Mouse (Mus musculus): ENCODE measurements around the gene Proser3. TPM values are rescaled to one million over a fixed set of nuclear protein-coding genes. Genes with fewer than 3 reads are reported as not detected.
"Not testable (repeated sequence)": the region's sequence is repeated elsewhere in the genome, so short reads cannot be mapped to it uniquely, and the experiment has no call there.

Gene Proser3
- polyA plus RNA-seq, 1 experiment from 2014 or later = 8.1 TPM

DNA sequence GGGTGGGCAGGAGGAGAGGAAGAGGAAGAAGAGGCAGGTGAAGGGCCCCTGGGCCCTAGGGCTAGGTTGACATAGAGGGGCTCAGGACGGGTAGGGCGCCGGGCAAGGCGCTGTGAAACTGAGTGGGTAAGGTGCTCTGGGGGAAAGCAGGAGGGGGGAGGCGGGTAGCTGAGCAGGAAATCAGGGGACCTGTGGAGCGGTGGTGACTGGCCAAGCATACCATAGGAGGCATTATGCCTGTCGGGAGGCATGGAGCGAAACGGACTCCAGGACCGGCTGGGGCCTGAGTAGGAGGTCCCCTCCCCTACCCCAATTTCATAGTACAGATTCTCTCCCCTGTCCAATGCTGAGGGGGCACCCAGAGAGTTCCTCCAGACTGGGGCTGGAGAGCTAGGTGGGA, 29.2 kb downstream of the Proser3 start:
- 0 out of 2 replicates have a peak, but pooled peaks cover 11% of the 10 kb centered on the region for H3K4me1 ChIP-seq (ENCODE audit: control insufficient read depth, insufficient read depth, low read length)
- H3K4me3 ChIP-seq (ENCODE audit: low read depth, low read length) = no peak overlapping the region
- no peaks in the 10 kb centered on the region for H3K27me3 ChIP-seq (replicated peaks; ENCODE audit: control insufficient read depth, insufficient read depth, low read length)
- DNase-seq (ENCODE audit: low spot score) (no peak), ATAC-seq (ENCODE audit: low read depth) (no peak)
- H3K36me3 ChIP-seq (ENCODE audit: control insufficient read depth, insufficient read depth, low read length) = peaks cover 27% of the 10 kb centered on the region
- WGBS = 77% methylated on average over 10 of the region's 10 CpGs
- H3K9ac ChIP-seq (ENCODE audit: low read depth, low read length) = no peak overlapping the region
- H3K4me2 ChIP-seq (ENCODE audit: low read depth, low read length) = no peak overlapping the region
- H3K9me3 ChIP-seq (ENCODE audit: control insufficient read depth, low read length) = no peaks in the 10 kb centered on the region
- H3K27ac ChIP-seq (replicated peaks; ENCODE audit: low read depth, low read length) = no peak overlapping the region

DNA sequence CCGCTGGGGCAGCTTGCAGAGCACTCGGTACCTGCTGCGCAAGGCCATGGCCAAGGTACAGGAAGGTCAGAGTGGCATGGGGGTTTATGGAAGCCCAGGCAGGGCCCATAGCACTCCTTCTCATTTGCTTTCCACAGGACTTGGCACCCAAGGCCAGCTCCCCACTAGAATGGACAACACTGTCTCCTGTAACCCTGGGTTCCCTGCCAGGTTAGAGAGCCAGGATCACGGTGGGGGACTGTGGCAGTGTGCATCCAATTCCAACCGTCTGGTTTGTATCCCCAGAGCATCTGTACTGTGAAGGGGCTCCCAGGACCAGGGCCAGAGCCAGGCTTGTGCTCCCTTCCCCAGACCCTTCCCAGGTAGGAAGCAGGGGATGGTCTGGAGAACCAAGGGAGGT, 31.2 kb downstream of the Proser3 start:
- Histone ChIP-seq H3K4me1 (ENCODE audit: control insufficient read depth, insufficient read depth, low read length) (0 out of 2 replicates have a peak, but pooled peaks cover under 1% of the 10 kb centered on the region), H3K4me3 (ENCODE audit: low read depth, low read length) (no peak overlapping the region), H3K9me3 (ENCODE audit: control insufficient read depth, low read length) (no peaks in the 10 kb centered on the region), H3K27ac (replicated peaks; ENCODE audit: low read depth, low read length) (no peak overlapping the region), H3K36me3 (ENCODE audit: control insufficient read depth, insufficient read depth, low read length) (peaks cover 18% of the 10 kb centered on the region; the same call in 1 of the 2 replicates), H3K4me2 (ENCODE audit: low read depth, low read length) (no peak overlapping the region), H3K27me3 (replicated peaks; ENCODE audit: control insufficient read depth, insufficient read depth, low read length) (no peaks in the 10 kb centered on the region), H3K9ac (ENCODE audit: low read depth, low read length) (no peak overlapping the region)
- DNase-seq (ENCODE audit: low spot score) (no peak), ATAC-seq (ENCODE audit: low read depth) (no peak)
- WGBS = 84% methylated on average over 5 of the region's 5 CpGs

DNA sequence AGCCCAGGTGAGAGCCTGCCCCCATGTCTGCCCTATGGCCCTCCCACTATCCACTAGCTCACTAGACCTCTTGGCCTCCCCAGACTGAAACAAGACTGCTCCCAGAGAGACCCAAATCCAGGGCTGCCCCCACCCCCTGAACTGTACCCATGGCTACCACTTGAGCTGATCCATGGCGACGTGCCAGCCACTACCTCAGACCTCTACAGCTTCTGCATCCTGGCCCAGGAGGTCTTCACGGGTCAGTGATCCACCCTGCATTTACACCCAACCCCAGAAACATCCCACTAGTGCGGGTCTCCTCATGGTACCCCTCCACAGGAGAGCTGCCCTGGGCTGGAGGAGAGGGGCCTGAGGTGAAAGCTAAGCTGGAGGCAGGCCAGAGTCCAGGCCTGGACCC, 31.7 kb downstream of the Proser3 start:
- DNase-seq (ENCODE audit: low spot score) (no peak), ATAC-seq (ENCODE audit: low read depth) (no peak)
- WGBS = 66% methylated on average over 4 of the region's 4 CpGs
- H3K36me3 ChIP-seq (ENCODE audit: control insufficient read depth, insufficient read depth, low read length) = peaks cover 18% of the 10 kb centered on the region; the same call in 1 of the 2 replicates
- H3K4me1 ChIP-seq (ENCODE audit: control insufficient read depth, insufficient read depth, low read length) = no peaks in the 10 kb centered on the region
- H3K4me3 ChIP-seq (ENCODE audit: low read depth, low read length) = no peak overlapping the region
- H3K9me3 ChIP-seq (ENCODE audit: control insufficient read depth, low read length) = no peaks in the 10 kb centered on the region
- H3K27ac ChIP-seq (replicated peaks; ENCODE audit: low read depth, low read length) = no peak overlapping the region
- H3K27me3 ChIP-seq (replicated peaks; ENCODE audit: control insufficient read depth, insufficient read depth, low read length) = no peaks in the 10 kb centered on the region
- H3K4me2 ChIP-seq (ENCODE audit: low read depth, low read length) = no peak overlapping the region
- H3K9ac ChIP-seq (ENCODE audit: low read depth, low read length) = no peak overlapping the region

DNA sequence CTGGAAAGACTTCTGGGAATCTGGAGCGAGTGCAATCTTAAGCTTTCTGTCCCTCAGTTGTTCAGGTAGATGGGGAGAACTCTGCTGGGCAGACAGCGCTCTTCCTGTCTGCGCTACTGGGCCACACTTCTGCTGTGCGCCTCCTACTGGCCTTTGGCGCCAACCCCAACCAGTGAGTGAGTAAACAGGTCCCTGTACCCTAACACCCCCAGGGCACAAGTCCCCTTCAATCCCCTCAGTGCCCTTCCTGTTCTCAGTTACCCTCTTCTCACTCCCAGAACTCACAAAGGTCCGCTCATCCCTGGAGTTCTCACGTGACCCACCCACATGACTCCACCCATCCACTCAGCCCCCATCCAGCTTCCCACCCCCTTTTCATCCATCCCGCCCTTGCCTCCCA, 33.8 kb downstream of the Proser3 start:
- no peaks in the 10 kb centered on the region for H3K27me3 ChIP-seq (replicated peaks; ENCODE audit: control insufficient read depth, insufficient read depth, low read length)
- DNase-seq (ENCODE audit: low spot score) (no peak), ATAC-seq (ENCODE audit: low read depth) (no peak)
- 31% methylated on average over 8 of the region's 8 CpGs for WGBS
- no peak overlapping the region for H3K4me2 ChIP-seq (ENCODE audit: low read depth, low read length)
- H3K27ac ChIP-seq (replicated peaks; ENCODE audit: low read depth, low read length) = no peak overlapping the region
- H3K4me1 ChIP-seq (ENCODE audit: control insufficient read depth, insufficient read depth, low read length) = no peaks in the 10 kb centered on the region
- H3K36me3 ChIP-seq (ENCODE audit: control insufficient read depth, insufficient read depth, low read length) = peaks cover 4% of the 10 kb centered on the region; the same call in 1 of the 2 replicates
- no peak overlapping the region for H3K9ac ChIP-seq (ENCODE audit: low read depth, low read length)
- no peak overlapping the region for H3K4me3 ChIP-seq (ENCODE audit: low read depth, low read length)
- no peaks in the 10 kb centered on the region for H3K9me3 ChIP-seq (ENCODE audit: control insufficient read depth, low read length)

DNA sequence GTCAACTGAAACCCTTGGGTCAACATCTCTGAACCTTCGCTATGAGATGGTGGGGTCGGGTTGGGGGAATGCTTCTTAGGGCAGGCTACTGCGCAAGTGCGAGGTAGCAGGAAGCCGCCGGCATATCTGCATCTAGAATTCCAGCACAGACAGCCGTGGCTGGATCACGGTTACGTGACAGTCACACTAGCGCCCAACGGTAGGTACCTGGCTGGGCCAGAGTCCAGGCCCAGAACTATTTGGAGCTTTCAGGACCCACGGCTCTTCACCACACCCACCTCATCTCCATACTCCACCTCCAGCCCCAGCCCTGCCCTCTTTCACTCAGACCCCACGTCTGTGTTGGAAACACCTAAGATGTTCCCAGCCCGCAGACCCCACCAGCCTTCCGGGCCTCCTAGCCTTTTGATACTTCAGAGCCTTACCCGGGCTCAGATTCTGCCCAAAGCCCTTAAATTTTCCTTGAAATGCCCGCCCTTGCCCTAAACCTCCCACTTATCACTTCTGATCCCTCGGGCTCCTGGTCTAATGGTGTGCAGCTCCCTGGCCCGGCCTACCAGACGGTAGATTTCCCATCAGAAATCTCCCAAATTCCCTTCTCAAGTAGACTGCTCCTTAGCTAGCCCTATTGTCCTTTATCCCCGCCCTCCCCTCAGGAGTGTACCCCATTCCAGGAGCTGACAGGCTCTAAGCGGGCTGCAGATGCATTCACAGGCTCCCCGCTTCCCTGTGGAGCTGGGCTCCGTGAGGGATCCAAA, 36.9 kb downstream of the Proser3 start:
- H3K9ac ChIP-seq (ENCODE audit: low read depth, low read length) = no peak overlapping the region
- H3K4me2 ChIP-seq (ENCODE audit: low read depth, low read length) = no peak overlapping the region
- 48% methylated on average over 23 of the region's 24 CpGs for WGBS
- no peak overlapping the region for H3K4me3 ChIP-seq (ENCODE audit: low read depth, low read length)
- no peaks in the 10 kb centered on the region for H3K36me3 ChIP-seq (ENCODE audit: control insufficient read depth, insufficient read depth, low read length)
- H3K9me3 ChIP-seq (ENCODE audit: control insufficient read depth, low read length) = no peaks in the 10 kb centered on the region
- H3K27me3 ChIP-seq (replicated peaks; ENCODE audit: control insufficient read depth, insufficient read depth, low read length) = no peaks in the 10 kb centered on the region
- no peak overlapping the region for H3K27ac ChIP-seq (replicated peaks; ENCODE audit: low read depth, low read length)
- ATAC-seq (ENCODE audit: low read depth) (no peak), DNase-seq (ENCODE audit: low spot score) (no peak)
- H3K4me1 ChIP-seq (ENCODE audit: control insufficient read depth, insufficient read depth, low read length) = no peaks in the 10 kb centered on the region

DNA sequence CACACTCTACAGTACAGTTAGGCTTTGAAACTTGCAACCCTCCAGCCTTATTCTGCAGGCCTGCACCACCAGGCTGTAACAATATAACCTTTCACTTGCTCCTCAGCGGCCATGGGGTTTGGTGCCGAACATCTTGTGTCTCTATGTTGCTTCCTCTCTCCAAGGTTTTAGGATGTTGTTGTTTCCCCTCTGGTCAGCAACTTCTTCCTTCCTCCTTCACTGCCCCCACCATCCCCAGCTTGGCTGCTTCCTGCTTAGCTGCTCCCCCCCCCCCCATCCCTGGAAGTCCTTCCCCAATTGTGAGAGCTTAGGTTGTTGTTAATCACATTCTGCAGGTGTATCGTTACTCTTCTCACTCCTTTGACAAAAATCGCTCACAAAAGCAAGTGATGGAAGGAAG, 44.0 kb downstream of the Proser3 start:
- H3K4me3 ChIP-seq (ENCODE audit: low read depth, low read length) = no peak overlapping the region
- no peak for DNase-seq (ENCODE audit: low spot score)
- H3K4me1 ChIP-seq (ENCODE audit: control insufficient read depth, insufficient read depth, low read length) = no peaks in the 10 kb centered on the region
- H3K27me3 ChIP-seq (replicated peaks; ENCODE audit: control insufficient read depth, insufficient read depth, low read length) = no peaks in the 10 kb centered on the region
- no peaks in the 10 kb centered on the region for H3K9me3 ChIP-seq (ENCODE audit: control insufficient read depth, low read length)
- no peak overlapping the region for H3K9ac ChIP-seq (ENCODE audit: low read depth, low read length)
- no peak overlapping the region for H3K4me2 ChIP-seq (ENCODE audit: low read depth, low read length)
- no peaks in the 10 kb centered on the region for H3K36me3 ChIP-seq (ENCODE audit: control insufficient read depth, insufficient read depth, low read length)
- no peak overlapping the region for H3K27ac ChIP-seq (replicated peaks; ENCODE audit: low read depth, low read length)
- ATAC-seq (ENCODE audit: low read depth) = no peak
- WGBS = 65% methylated on average over 4 of the region's 4 CpGs

DNA sequence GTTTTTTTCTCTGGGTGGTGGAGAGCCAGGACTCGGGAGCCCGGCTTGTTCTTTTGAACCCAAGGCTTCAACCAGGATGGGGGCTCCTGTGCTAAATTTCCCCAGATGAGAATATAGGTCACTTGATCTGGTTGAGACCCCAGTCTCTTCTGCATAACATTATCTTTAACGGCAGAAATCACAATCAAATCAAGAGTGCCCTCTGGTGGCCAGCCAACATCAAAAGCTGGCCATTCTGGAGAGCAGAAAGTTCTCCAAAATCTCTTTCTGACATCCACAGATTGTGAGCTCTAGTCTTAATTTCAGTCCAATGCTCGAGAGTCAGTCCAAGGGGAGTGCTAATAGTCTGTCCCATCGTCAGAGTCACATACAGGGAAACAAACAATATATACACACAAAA, 50.9 kb downstream of the Proser3 start:
- not testable (repeated sequence) for H3K27me3 ChIP-seq (replicated peaks; ENCODE audit: control insufficient read depth, insufficient read depth, low read length); H3K4me2 ChIP-seq (ENCODE audit: low read depth, low read length); H3K9me3 ChIP-seq (ENCODE audit: control insufficient read depth, low read length); H3K27ac ChIP-seq (replicated peaks; ENCODE audit: low read depth, low read length); H3K4me1 ChIP-seq (ENCODE audit: control insufficient read depth, insufficient read depth, low read length); H3K36me3 ChIP-seq (ENCODE audit: control insufficient read depth, insufficient read depth, low read length); H3K4me3 ChIP-seq (ENCODE audit: low read depth, low read length); DNase-seq (ENCODE audit: low spot score); ATAC-seq (ENCODE audit: low read depth); H3K9ac ChIP-seq (ENCODE audit: low read depth, low read length)
- 80% methylated on average over 5 of the region's 5 CpGs for WGBS

DNA sequence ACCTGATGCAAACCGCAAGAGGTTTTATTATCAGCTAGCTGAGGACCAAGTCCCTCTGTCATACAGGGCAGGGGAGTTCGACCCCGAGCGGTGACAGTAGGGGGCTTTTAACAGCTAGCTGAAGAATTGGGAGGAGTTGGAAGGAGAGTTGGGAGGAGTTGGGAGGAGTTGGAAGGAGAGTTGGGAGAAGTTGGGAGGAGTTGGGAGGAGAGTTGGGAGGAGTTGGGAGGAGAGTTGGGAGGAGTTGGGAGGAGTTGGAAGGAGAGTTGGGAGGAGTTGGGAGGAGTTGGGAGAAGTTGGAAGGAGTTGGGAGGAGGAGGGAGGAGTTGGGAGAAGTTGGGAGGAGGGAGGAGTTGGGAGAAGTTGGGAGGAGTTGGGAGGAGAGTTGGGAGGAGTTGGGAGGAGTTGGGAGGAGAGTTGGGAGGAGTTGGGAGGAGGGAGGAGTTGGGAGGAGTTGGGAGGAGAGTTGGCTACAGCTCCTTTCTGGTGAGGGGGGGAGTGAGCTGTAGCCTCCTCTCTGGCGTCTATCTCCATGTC, 56.5 kb downstream of the Proser3 start:
- WGBS = 61% methylated on average over 4 of the region's 5 CpGs
- H3K36me3 ChIP-seq (ENCODE audit: control insufficient read depth, insufficient read depth, low read length); DNase-seq (ENCODE audit: low spot score); H3K4me3 ChIP-seq (ENCODE audit: low read depth, low read length); H3K4me1 ChIP-seq (ENCODE audit: control insufficient read depth, insufficient read depth, low read length); H3K9me3 ChIP-seq (ENCODE audit: control insufficient read depth, low read length); H3K4me2 ChIP-seq (ENCODE audit: low read depth, low read length); H3K27ac ChIP-seq (replicated peaks; ENCODE audit: low read depth, low read length); ATAC-seq (ENCODE audit: low read depth); H3K27me3 ChIP-seq (replicated peaks; ENCODE audit: control insufficient read depth, insufficient read depth, low read length); H3K9ac ChIP-seq (ENCODE audit: low read depth, low read length): not testable (repeated sequence)
